Mouse (Mus musculus) embryo, embryonic 10.5 days (tissue): Measurements from ENCODE around the gene Slc26a8.

Source experiments
- DNase-seq: peaks from one replicate; pipeline ENCODE4 v3.0.0-alpha.2; 2015; ENCODE audit warnings: low spot score

Gene Slc26a8

GRCm38 (mm10) chr17:28591476-28591875 lies 98.6 kb downstream of the Slc26a8 start:
- DNase-seq = no peak

GRCm38 (mm10) chr17:28590596-28590995 lies 99.4 kb downstream of the Slc26a8 start:
- DNase-seq = no peak

GRCm38 (mm10) chr17:28588591-28588990 lies 101.4 kb downstream of the Slc26a8 start:
- DNase-seq = no peak
